Comparison of ENCODE assay signal across 9 mouse cellular contexts in genomic region chr19:5935266-5935665, GRCm38 (mm10). TPM values are rescaled to one million over a fixed set of nuclear protein-coding genes. Genes with fewer than 3 reads are reported as not detected.
DNase-seq lines count a peak whose midpoint lies in the region; ATAC-seq and TF ChIP-seq lines count a peak whose summit lies in the region.
"Had no signal": no experiment of that assay in that cellular context is flagged by ENCODE, and none has a peak within 500 bp of the region (broad histone marks: within the 10 kb centered on the region; RNA-seq: fewer than 3 reads in every experiment).

No protein-coding gene starts in this region.

- H3K9ac ChIP-seq in lung, postnatal 0 days (replicated peaks; ENCODE audit: low read depth), result no peak overlapping the region

- no peak overlapping the region for H3K4me3 ChIP-seq in lung, postnatal 0 days (ENCODE audit: low read depth, low read length)
- H3K4me3 ChIP-seq in forebrain, embryonic 10.5 days, result no peak overlapping the region

- H3K4me1 ChIP-seq in lung, postnatal 0 days (ENCODE audit: insufficient read depth, low read depth, low read length), result peaks cover 25% of the 10 kb centered on the region
- peaks cover 21% of the 10 kb centered on the region for H3K4me1 ChIP-seq in forebrain, embryonic 10.5 days

- no peaks in the 10 kb centered on the region for H3K27me3 ChIP-seq in lung, postnatal 0 days (replicated peaks; ENCODE audit: insufficient read depth, low read length)
- H3K27me3 ChIP-seq in forebrain, embryonic 10.5 days (ENCODE audit: poor library complexity, severe bottlenecking), result no peaks in the 10 kb centered on the region

- peak; percentile 86 for ATAC-seq in lung, postnatal 0 days

- TF ChIP-seq EP300 in lung, postnatal 0 days (IDR thresholded peaks at IDR 0.05), result no peak

- intact Hi-C loops in heart, postnatal 14 days (cut with DNase I), result no loop called here
- intact Hi-C loops in left cerebral cortex, postnatal 10 days (cut with DNase I), result no loop called here

- peak; percentile 28 for DNase-seq in embryo, embryonic 11 days
- DNase-seq in embryo, embryonic 10.5 days (ENCODE audit: low spot score), result no peak
- DNase-seq in adrenal gland, postnatal 36 days, result peak; percentile 75 to 79
- DNase-seq in heart, postnatal 14 days, result peak; percentile 70 to 76
- peak; percentile 84 for DNase-seq in lung, postnatal 0 days (ENCODE audit: low spot score)
- DNase-seq in forebrain, embryonic 10.5 days (ENCODE audit: extremely low spot score, low spot score), result no peak
- DNase-seq in left cerebral cortex, postnatal 10 days (ENCODE audit: extremely low spot score in 1 of 2, low spot score in 2 of 2), result no peak
- DNase-seq in left cerebral cortex, adult 9 months (ENCODE audit: low spot score in 2 of 2), result no peak

- no peak for TF ChIP-seq CTCF in lung, postnatal 0 days (IDR thresholded peaks at IDR 0.05)

- H3K27ac ChIP-seq in lung, postnatal 0 days (ENCODE audit: low read length), result peak overlapping the region; percentile 77
- H3K27ac ChIP-seq in forebrain, embryonic 10.5 days, result no peak overlapping the region; the same call in 1 of the 2 replicates

- 21% methylated on average over 3 of the region's 3 CpGs for WGBS in lung, postnatal 0 days
- 75% methylated on average over 3 of the region's 3 CpGs for WGBS in forebrain, embryonic 10.5 days

- H3K9me3 ChIP-seq in lung, postnatal 0 days (ENCODE audit: low read length), result no peaks in the 10 kb centered on the region
- H3K9me3 ChIP-seq in forebrain, embryonic 10.5 days, result no peaks in the 10 kb centered on the region

- no peaks in the 10 kb centered on the region for H3K36me3 ChIP-seq in lung, postnatal 0 days (ENCODE audit: insufficient read depth, low read length)
- peaks cover 18% of the 10 kb centered on the region for H3K36me3 ChIP-seq in forebrain, embryonic 10.5 days (replicated peaks)

- no peak overlapping the region for H3K4me2 ChIP-seq in lung, postnatal 0 days (replicated peaks; ENCODE audit: low read depth, low read length)

RNA-seq across cellular contexts. Expression of gene Cdc42ep2, which starts 10.7 kb away (rescaled TPM):
- 1 to 10 TPM; 6.0 to 6.2 TPM for total RNA-seq in adrenal gland, postnatal 36 days (2021)
- 10 to 100 TPM in 1 of 2 experiments, 1 to 10 TPM in 1; 9.9 to 12.0 TPM for total RNA-seq in heart, postnatal 14 days (2021)
- 21.3 and 23.2 TPM in 2 replicates for polyA plus RNA-seq in lung, postnatal 0 days (2015; fragmentation: Nextera tagmentation; extraction: Ambion mirVana)
- 1.1 and 1.5 TPM in 2 replicates for polyA plus RNA-seq in forebrain, embryonic 10.5 days (2016; fragmentation: Nextera tagmentation; extraction: Ambion mirVana)
- total RNA-seq in left cerebral cortex, postnatal 10 days (2021), result 1 to 10 TPM; 8.3 to 9.8 TPM

RNA-seq across cellular contexts. Expression of gene Dpf2, which starts 22.5 kb away (rescaled TPM):
- total RNA-seq in adrenal gland, postnatal 36 days (2021), result 100 to 1,000 TPM in 1 of 2 experiments, 10 to 100 TPM in 1; 89.6 to 120 TPM
- 100 to 1,000 TPM; 101 TPM for total RNA-seq in heart, postnatal 14 days (2021)
- polyA plus RNA-seq in lung, postnatal 0 days (2015; fragmentation: Nextera tagmentation; extraction: Ambion mirVana), result 77.7 and 78.0 TPM in 2 replicates
- polyA plus RNA-seq in forebrain, embryonic 10.5 days (2016; fragmentation: Nextera tagmentation; extraction: Ambion mirVana), result 246 and 247 TPM in 2 replicates
- 10 to 100 TPM; 76.8 to 80.7 TPM for total RNA-seq in left cerebral cortex, postnatal 10 days (2021)

RNA-seq across cellular contexts. Expression of gene Pola2, which starts 28.7 kb away (rescaled TPM):
- 10 to 100 TPM; 22.9 to 23.7 TPM for total RNA-seq in adrenal gland, postnatal 36 days (2021)
- total RNA-seq in heart, postnatal 14 days (2021), result 10 to 100 TPM; 12.3 to 14.2 TPM
- polyA plus RNA-seq in lung, postnatal 0 days (2015; fragmentation: Nextera tagmentation; extraction: Ambion mirVana), result 16.6 and 20.7 TPM in 2 replicates
- 122 and 126 TPM in 2 replicates for polyA plus RNA-seq in forebrain, embryonic 10.5 days (2016; fragmentation: Nextera tagmentation; extraction: Ambion mirVana)
- 10 to 100 TPM in 1 of 2 experiments, 1 to 10 TPM in 1; 8.0 to 10.7 TPM for total RNA-seq in left cerebral cortex, postnatal 10 days (2021)

RNA-seq across cellular contexts. Expression of gene Tigd3, which starts 41.3 kb away (rescaled TPM):
- 1 to 10 TPM in 1 of 2 experiments, under 1 TPM in 1; 0.92 to 1.4 TPM for total RNA-seq in adrenal gland, postnatal 36 days (2021)
- under 1 TPM; 0.79 to 0.93 TPM for total RNA-seq in heart, postnatal 14 days (2021)
- 1.3 and 1.5 TPM in 2 replicates for polyA plus RNA-seq in lung, postnatal 0 days (2015; fragmentation: Nextera tagmentation; extraction: Ambion mirVana)
- 9.0 and 9.1 TPM in 2 replicates for polyA plus RNA-seq in forebrain, embryonic 10.5 days (2016; fragmentation: Nextera tagmentation; extraction: Ambion mirVana)
- total RNA-seq in left cerebral cortex, postnatal 10 days (2021), result 1 to 10 TPM; 6.5 to 8.1 TPM

RNA-seq across cellular contexts. Expression of gene Slc22a20, which starts 50.7 kb away (rescaled TPM):
- total RNA-seq in adrenal gland, postnatal 36 days (2021), result not detected
- total RNA-seq in heart, postnatal 14 days (2021), result not detected
- not detected in 2 replicates for polyA plus RNA-seq in lung, postnatal 0 days (2015; fragmentation: Nextera tagmentation; extraction: Ambion mirVana)
- not detected in 2 replicates for polyA plus RNA-seq in forebrain, embryonic 10.5 days (2016; fragmentation: Nextera tagmentation; extraction: Ambion mirVana)
- total RNA-seq in left cerebral cortex, postnatal 10 days (2021), result not detected
- polyA plus RNA-seq: C2C12 had no signal

Comparison
In these comparisons a context has a peak if more than half of its experiments do, and no peak if none do; other contexts are left out.
1. DNase-seq: peak in embryo, embryonic 11 days (single experiment), adrenal gland, postnatal 36 days (2 of 2), heart, postnatal 14 days (2 of 2) and lung, postnatal 0 days (single experiment); none in embryo, embryonic 10.5 days (single experiment), forebrain, embryonic 10.5 days (single experiment), left cerebral cortex, postnatal 10 days (0 of 2) and left cerebral cortex, adult 9 months (0 of 2).